Mouse (Mus musculus) small intestine, adult 2 months (tissue): ENCODE measurements around the gene Aff3. TPM values are rescaled to one million over a fixed set of nuclear protein-coding genes. Genes with fewer than 3 reads are reported as not detected.

Experiments
- H3K27ac ChIP-seq: fragments of 200-500 bp; 2 replicates; pipeline ENCODE4 v1.5.1; 2012; ENCODE audit warnings: low read depth, low read length, control low read depth, inconsistent platforms; ENCODE audit not compliant: insufficient read depth
- H3K27me3 ChIP-seq: fragments of 200-500 bp; 2 replicates; pipeline ENCODE4 v1.6.1; 2012; ENCODE audit warnings: mild to moderate bottlenecking, moderate library complexity, low read length, inconsistent platforms; ENCODE audit not compliant: control insufficient read depth, insufficient read depth
- H3K36me3 ChIP-seq: fragments of 200-500 bp; 2 replicates; pipeline ENCODE4 v1.6.1; 2012; ENCODE audit warnings: mild to moderate bottlenecking, low read length, control low read depth, inconsistent platforms; ENCODE audit not compliant: control insufficient read depth, insufficient read depth
- H3K4me1 ChIP-seq: fragments of 200-500 bp; 2 replicates; pipeline ENCODE4 v1.6.1; 2012; ENCODE audit warnings: low read length, inconsistent platforms, mixed read lengths; ENCODE audit not compliant: control insufficient read depth, insufficient read depth, insufficient read length
- H3K4me3 ChIP-seq: fragments of 200-500 bp; 2 replicates; pipeline ENCODE4 v1.5.1; 2012; ENCODE audit warnings: low read depth, mild to moderate bottlenecking, control low read depth, inconsistent platforms, low read length, moderate library complexity
- CTCF ChIP-seq: fragments of 200-500 bp; IDR thresholded peaks from 2 replicates; pipeline ENCODE4 v1.5.1; 2012; ENCODE audit warnings: low read depth, mild to moderate bottlenecking, control low read depth, inconsistent platforms, low read length, moderate library complexity, mixed read lengths; ENCODE audit not compliant: insufficient replicate concordance, insufficient read length; ENCODE audit errors: extremely low read depth
- POLR2A ChIP-seq: fragments of 200-500 bp; IDR thresholded peaks from 2 replicates; pipeline ENCODE4 v1.6.1; 2012; ENCODE audit warnings: low read depth, mild to moderate bottlenecking, control low read depth, inconsistent platforms, low read length, moderate library complexity
- WGBS: fragments of 180-500 bp; shearing (Covaris S2); methylation state at CpG from one replicate; pipeline ENCODE4 v1.1.7; 2018; 5-methylcytosine and 5-hydroxymethylcytosine counted together
- polyA plus RNA-seq: library from polyadenylated mRNA; depleted of rRNA; stranded (reverse); fragments of >200 nt; gene quantifications from 2 replicates; pipeline ENCODE4 v1.2.3, GENCODE M21; 2012

Gene Aff3
- polyA plus RNA-seq, 1 experiment: 1.5 TPM

GRCm38 (mm10) chr1:38654981-38655540, 9.7 kb downstream of the Aff3 start:
- no peaks in the 10 kb centered on the region for H3K36me3 ChIP-seq
- H3K27me3 ChIP-seq: no peaks in the 10 kb centered on the region
- 95% methylated on average over 5 of the region's 5 CpGs for WGBS
- H3K27ac ChIP-seq: no peak overlapping the region
- no peak for TF ChIP-seq CTCF
- no peak for TF ChIP-seq POLR2A
- H3K4me3 ChIP-seq: no peak overlapping the region
- H3K4me1 ChIP-seq: no peaks in the 10 kb centered on the region

- Histone ChIP-seq H3K27ac (no peak overlapping the region), H3K36me3 (no peaks in the 10 kb centered on the region), H3K27me3 (no peaks in the 10 kb centered on the region), H3K4me1 (no peaks in the 10 kb centered on the region), H3K4me3 (no peak overlapping the region)
- no peak for TF ChIP-seq CTCF
- TF ChIP-seq POLR2A: no peak
- 66% methylated on average over 7 of the region's 7 CpGs for WGBS
Observed at GRCm38 (mm10) chr1:38650031-38650430, 14.7 kb downstream of the Aff3 start.

GRCm38 (mm10) chr1:38649174-38649573, 15.6 kb downstream of the Aff3 start:
- WGBS: 62% methylated on average over 3 of the region's 3 CpGs
- Histone ChIP-seq H3K36me3 (no peaks in the 10 kb centered on the region), H3K27me3 (no peaks in the 10 kb centered on the region), H3K4me3 (no peak overlapping the region), H3K27ac (no peak overlapping the region), H3K4me1 (no peaks in the 10 kb centered on the region)
- TF ChIP-seq CTCF: no peak
- no peak for TF ChIP-seq POLR2A

- no peaks in the 10 kb centered on the region for H3K27me3 ChIP-seq
- H3K27ac ChIP-seq: no peak overlapping the region
- no peaks in the 10 kb centered on the region for H3K36me3 ChIP-seq
- H3K4me1 ChIP-seq: no peaks in the 10 kb centered on the region
- TF ChIP-seq CTCF (no peak), POLR2A (no peak)
- 53% methylated on average over 4 of the region's 4 CpGs for WGBS
- no peak overlapping the region for H3K4me3 ChIP-seq
Observed at GRCm38 (mm10) chr1:38642288-38642687, 22.5 kb downstream of the Aff3 start.

GRCm38 (mm10) chr1:38639669-38640068, 25.1 kb downstream of the Aff3 start:
- Histone ChIP-seq H3K27me3 (no peaks in the 10 kb centered on the region), H3K27ac (no peak overlapping the region), H3K4me1 (no peaks in the 10 kb centered on the region), H3K36me3 (no peaks in the 10 kb centered on the region), H3K4me3 (no peak overlapping the region)
- WGBS: 77% methylated on average over 5 of the region's 5 CpGs
- TF ChIP-seq CTCF (no peak), POLR2A (no peak)

- H3K27ac ChIP-seq: no peak overlapping the region
- WGBS: 57% methylated on average over 7 of the region's 7 CpGs
- TF ChIP-seq CTCF: no peak
- TF ChIP-seq POLR2A: no peak
- no peaks in the 10 kb centered on the region for H3K36me3 ChIP-seq
- H3K27me3 ChIP-seq: no peaks in the 10 kb centered on the region; the same call in 1 of the 2 replicates
- H3K4me3 ChIP-seq: no peak overlapping the region
- no peaks in the 10 kb centered on the region for H3K4me1 ChIP-seq
Observed at GRCm38 (mm10) chr1:38635596-38635995, 29.2 kb downstream of the Aff3 start.

- TF ChIP-seq CTCF (no peak), POLR2A (no peak)
- peaks cover 3% of the 10 kb centered on the region; the same call in 1 of the 2 replicates for H3K27me3 ChIP-seq
- no peak overlapping the region for H3K27ac ChIP-seq
- H3K36me3 ChIP-seq: no peaks in the 10 kb centered on the region
- H3K4me1 ChIP-seq: no peaks in the 10 kb centered on the region
- H3K4me3 ChIP-seq: no peak overlapping the region
- 82% methylated on average over 7 of the region's 7 CpGs for WGBS
Observed at GRCm38 (mm10) chr1:38634081-38634480, 30.7 kb downstream of the Aff3 start.
